Mouse (Mus musculus) stomach, embryonic 16.5 days (tissue): ENCODE data around the gene Gbgt1. TPM values are rescaled to one million over a fixed set of nuclear protein-coding genes. Genes with fewer than 3 reads are reported as not detected.
A peak's percentile ranks its signal among the peaks of the same experiment; 100 is the strongest.

Source experiments
- ATAC-seq: fragments of 200-750 bp; cut with Nextera tagmentation; 2 replicates; pipeline ENCODE4 v1.8.0; 2017; ENCODE audit warnings: moderate number of reproducible peaks, moderate TSS enrichment; ENCODE audit not compliant: insufficient read depth, low FRiP score
- H3K27ac ChIP-seq: fragments of 300-500 bp; sonication (generic); 2 replicates; pipeline ENCODE4 v1.5.1; 2014; ENCODE audit warnings: low read length
- H3K27me3 ChIP-seq: fragments of 300-500 bp; sonication (generic); 2 replicates; pipeline ENCODE4 v1.6.1; 2014; ENCODE audit warnings: low read length, control low read depth, mixed read lengths; ENCODE audit not compliant: control insufficient read depth, insufficient read depth
- H3K36me3 ChIP-seq: fragments of 300-500 bp; sonication (generic); 2 replicates; pipeline ENCODE4 v1.6.1; 2014; ENCODE audit warnings: low read length; ENCODE audit not compliant: control insufficient read depth, insufficient read depth
- H3K4me1 ChIP-seq: fragments of 300-500 bp; sonication (generic); 2 replicates; pipeline ENCODE4 v1.6.1; 2014; ENCODE audit warnings: low read length, control low read depth, mixed read lengths; ENCODE audit not compliant: control insufficient read depth, insufficient read depth
- H3K4me2 ChIP-seq: fragments of 300-500 bp; sonication (generic); 2 replicates; pipeline ENCODE4 v1.6.1; 2014; ENCODE audit warnings: low read depth, low read length, mixed read lengths
- H3K4me3 ChIP-seq: fragments of 300-500 bp; sonication (generic); replicated peaks from 2 replicates; pipeline ENCODE4 v1.5.1; 2014; ENCODE audit warnings: mild to moderate bottlenecking, low read length
- H3K9ac ChIP-seq: fragments of 300-500 bp; sonication (generic); 2 replicates; pipeline ENCODE4 v1.6.1; 2014; ENCODE audit warnings: low read length
- H3K9me3 ChIP-seq: fragments of 300-500 bp; sonication (generic); replicated peaks from 2 replicates; pipeline ENCODE4 v1.6.1; 2016; ENCODE audit warnings: low read length, control low read depth; ENCODE audit not compliant: control insufficient read depth
- WGBS: fragments of 180-500 bp; shearing (Covaris S2); extraction: QIAGEN DNeasy Blood & Tissue Kit; methylation state at CpG from one replicate; pipeline ENCODE4 v1.1.7; 2014; 5-methylcytosine and 5-hydroxymethylcytosine counted together
- polyA plus RNA-seq: library from polyadenylated mRNA; unstranded; fragments of >200 nt; fragmentation: Nextera tagmentation; extraction: Ambion mirVana; gene quantifications from 2 replicates; pipeline ENCODE4 v1.2.1, GENCODE M21; 2015

The Gbgt1 gene
- polyA plus RNA-seq, 1 experiment from 2014 or later, result 3.5 TPM

GRCm38 (mm10) chr2:28532938-28533771 lies 36.5 kb downstream of the Gbgt1 start:
- Histone ChIP-seq H3K4me3 (peak overlapping the region; percentile 73), H3K9ac (peak overlapping the region; percentile 84), H3K27ac (peak overlapping the region; percentile 90), H3K4me2 (peak overlapping the region; percentile 88), H3K27me3 (no peaks in the 10 kb centered on the region), H3K36me3 (no peaks in the 10 kb centered on the region), H3K4me1 (peaks cover 62% of the 10 kb centered on the region), H3K9me3 (no peaks in the 10 kb centered on the region)
- peak; percentile 94 for ATAC-seq
- WGBS, result 3% methylated on average over 49 of the region's 49 CpGs

- ATAC-seq, result no peak
Observed at GRCm38 (mm10) chr2:28533901-28534435, 37.3 kb downstream of the Gbgt1 start.

GRCm38 (mm10) chr2:28534436-28535262 lies 38.0 kb downstream of the Gbgt1 start:
- H3K4me1 ChIP-seq, result peaks cover 77% of the 10 kb centered on the region
- no peaks in the 10 kb centered on the region for H3K27me3 ChIP-seq
- 38% methylated on average over 11 of the region's 11 CpGs for WGBS
- H3K4me2 ChIP-seq, result peak overlapping the region; percentile 88
- peak overlapping the region; percentile 84 for H3K9ac ChIP-seq
- peak overlapping the region; percentile 90 for H3K27ac ChIP-seq
- 0 out of 2 replicates have a peak, but pooled peaks have one; percentile 18 for ATAC-seq
- peak overlapping the region; percentile 73 for H3K4me3 ChIP-seq
- no peaks in the 10 kb centered on the region for H3K9me3 ChIP-seq
- no peaks in the 10 kb centered on the region for H3K36me3 ChIP-seq

More at GRCm38 (mm10) chr2:28533901-28534435, 37.3 kb downstream of the Gbgt1 start:
- Histone ChIP-seq H3K4me1 (peaks cover 70% of the 10 kb centered on the region), H3K9me3 (no peaks in the 10 kb centered on the region), H3K27me3 (no peaks in the 10 kb centered on the region), H3K9ac (peak overlapping the region; percentile 84), H3K36me3 (no peaks in the 10 kb centered on the region), H3K27ac (peak overlapping the region; percentile 90), H3K4me3 (peak overlapping the region; percentile 73), H3K4me2 (peak overlapping the region; percentile 88)
- 72% methylated on average over 7 of the region's 7 CpGs for WGBS

- peak overlapping the region; percentile 88 for H3K4me2 ChIP-seq
- H3K4me1 ChIP-seq, result peaks cover 80% of the 10 kb centered on the region
- WGBS, result 37% methylated on average over 4 of the region's 4 CpGs
- H3K36me3 ChIP-seq, result no peaks in the 10 kb centered on the region
- no peaks in the 10 kb centered on the region for H3K9me3 ChIP-seq
- H3K27me3 ChIP-seq, result no peaks in the 10 kb centered on the region
- peak overlapping the region; percentile 73 for H3K4me3 ChIP-seq
- peak overlapping the region; percentile 90 for H3K27ac ChIP-seq
- ATAC-seq, result no peak
- H3K9ac ChIP-seq, result peak overlapping the region; percentile 84
Observed at GRCm38 (mm10) chr2:28535263-28535540, 38.5 kb downstream of the Gbgt1 start.

GRCm38 (mm10) chr2:28535650-28536049 lies 39.0 kb downstream of the Gbgt1 start:
- WGBS, result 43% methylated on average over 7 of the region's 7 CpGs
- no peaks in the 10 kb centered on the region for H3K36me3 ChIP-seq
- peak overlapping the region; percentile 84 for H3K9ac ChIP-seq
- no peaks in the 10 kb centered on the region for H3K27me3 ChIP-seq
- H3K4me2 ChIP-seq, result peak overlapping the region; percentile 88
- peaks cover 81% of the 10 kb centered on the region for H3K4me1 ChIP-seq
- H3K27ac ChIP-seq, result peak overlapping the region; percentile 90
- no peak for ATAC-seq
- H3K9me3 ChIP-seq, result no peaks in the 10 kb centered on the region
- H3K4me3 ChIP-seq, result peak overlapping the region; percentile 73; the same call in 1 of the 2 replicates

- peak overlapping the region; percentile 90 for H3K27ac ChIP-seq
- peak overlapping the region; percentile 84; the same call in 1 of the 2 replicates for H3K9ac ChIP-seq
- 42% methylated on average over 4 of the region's 4 CpGs for WGBS
- no peak for ATAC-seq
- H3K27me3 ChIP-seq, result no peaks in the 10 kb centered on the region
- peak overlapping the region; percentile 88; the same call in 1 of the 2 replicates for H3K4me2 ChIP-seq
- no peak overlapping the region for H3K4me3 ChIP-seq
- H3K4me1 ChIP-seq, result peaks cover 83% of the 10 kb centered on the region
- H3K9me3 ChIP-seq, result no peaks in the 10 kb centered on the region
- H3K36me3 ChIP-seq, result no peaks in the 10 kb centered on the region
Observed at GRCm38 (mm10) chr2:28536166-28536565, 39.5 kb downstream of the Gbgt1 start.

- no peaks in the 10 kb centered on the region for H3K27me3 ChIP-seq
- peaks cover 83% of the 10 kb centered on the region for H3K4me1 ChIP-seq
- no peaks in the 10 kb centered on the region for H3K9me3 ChIP-seq
- no peak for ATAC-seq
- H3K4me3 ChIP-seq, result no peak overlapping the region
- H3K27ac ChIP-seq, result peak overlapping the region; percentile 90
- no peak overlapping the region for H3K4me2 ChIP-seq
- H3K36me3 ChIP-seq, result 0 out of 2 replicates have a peak, but pooled peaks cover 2% of the 10 kb centered on the region
- H3K9ac ChIP-seq, result 0 out of 2 replicates have a peak overlapping the region, but pooled peaks have one; percentile 11
- WGBS, result 75% methylated on average over 11 of the region's 11 CpGs
Observed at GRCm38 (mm10) chr2:28536766-28537633, 40.3 kb downstream of the Gbgt1 start.

- H3K4me2 ChIP-seq, result no peak overlapping the region
- no peak for ATAC-seq
- peaks cover 77% of the 10 kb centered on the region for H3K4me1 ChIP-seq
- no peaks in the 10 kb centered on the region for H3K9me3 ChIP-seq
- no peaks in the 10 kb centered on the region for H3K27me3 ChIP-seq
- H3K27ac ChIP-seq, result peak overlapping the region; percentile 90
- 36% methylated on average over 4 of the region's 4 CpGs for WGBS
- no peak overlapping the region for H3K9ac ChIP-seq
- H3K36me3 ChIP-seq, result 0 out of 2 replicates have a peak, but pooled peaks cover 3% of the 10 kb centered on the region
- no peak overlapping the region for H3K4me3 ChIP-seq
Observed at GRCm38 (mm10) chr2:28537634-28537920, 40.9 kb downstream of the Gbgt1 start.
